Mouse (Mus musculus) ES-E14 (cell line): ENCODE results near the gene Atrn. TPM values are rescaled to one million over a fixed set of nuclear protein-coding genes. Genes with fewer than 3 reads are reported as not detected.

Experiments used
- DNase-seq: peaks from one replicate; pipeline ENCODE4 v3.0.0-alpha.2; 2013; ENCODE audit warnings: low read depth, low spot score
- H3K27ac ChIP-seq: 2 replicates; pipeline ENCODE4 v1.5.1; 2012; ENCODE audit warnings: low read depth, mild to moderate bottlenecking, low read length, moderate library complexity, mixed read lengths; ENCODE audit not compliant: poor library complexity, insufficient read depth, severe bottlenecking
- H3K36me3 ChIP-seq: 2 replicates; pipeline ENCODE4 v1.6.1; 2012; ENCODE audit warnings: mild to moderate bottlenecking, low read length, moderate library complexity, mixed read lengths; ENCODE audit not compliant: control insufficient read depth, poor library complexity, insufficient read depth, severe bottlenecking
- H3K4me1 ChIP-seq, 2 experiments: fragments of 150-350 bp in 1 of 2; sonication (generic) in 1 of 2; 2 replicates each; pipeline ENCODE4 v1.6.1; 2012; ENCODE audit warnings: low read length in 2 of 2, mild to moderate bottlenecking in 1 of 2, mixed read lengths in 1 of 2; ENCODE audit not compliant: control insufficient read depth in 2 of 2, insufficient read depth in 2 of 2, poor library complexity in 1 of 2
- H3K4me3 ChIP-seq, 2 experiments: fragments of 150-350 bp in 1 of 2; sonication (generic) in 1 of 2; 2 replicates each; pipeline ENCODE4 v1.5.1; 2012; ENCODE audit warnings: low read length in 2 of 2, low read depth in 1 of 2, mild to moderate bottlenecking in 1 of 2, mixed read lengths in 1 of 2; ENCODE audit not compliant: insufficient read depth in 1 of 2, poor library complexity in 1 of 2, severe bottlenecking in 1 of 2
- H3K9ac ChIP-seq: 2 replicates; pipeline ENCODE4 v1.6.1; 2012; ENCODE audit warnings: low read depth, mild to moderate bottlenecking, low read length, mixed read lengths; ENCODE audit not compliant: poor library complexity, insufficient read depth, severe bottlenecking
- H3K9me3 ChIP-seq: fragments of 150-350 bp; sonication (generic); 2 replicates; pipeline ENCODE4 v1.6.1; 2012; ENCODE audit warnings: low read depth, mild to moderate bottlenecking, low read length; ENCODE audit not compliant: control insufficient read depth, insufficient read depth
- CHD2 ChIP-seq: IDR thresholded peaks from 2 replicates; pipeline ENCODE4 v1.6.1; 2014; ENCODE audit warnings: mild to moderate bottlenecking, low read depth, low read length, inconsistent platforms
- HCFC1 ChIP-seq: IDR thresholded peaks from 2 replicates; pipeline ENCODE4 v1.6.1; 2012; ENCODE audit warnings: low read length, inconsistent platforms, borderline replicate concordance; ENCODE audit not compliant: insufficient read depth
- MAFK ChIP-seq: IDR thresholded peaks from 2 replicates; pipeline ENCODE4 v1.6.1; 2014; ENCODE audit warnings: mild to moderate bottlenecking, low read depth, low read length, inconsistent platforms; ENCODE audit not compliant: insufficient read depth
- ZC3H11A ChIP-seq: IDR thresholded peaks from 2 replicates; pipeline ENCODE4 v1.6.1; 2012; ENCODE audit warnings: low read depth, mild to moderate bottlenecking, inconsistent platforms, low read length, borderline replicate concordance
- ZNF384 ChIP-seq: IDR thresholded peaks from 2 replicates; pipeline ENCODE4 v1.6.1; 2012; ENCODE audit warnings: low read depth, low read length, inconsistent platforms
- in situ Hi-C, 2 experiments: fragments of 600-800 bp; cut with MboI; formaldehyde crosslinking; loops; one replicate each; pipeline ENCODE4 v1.15.1; 2025; ENCODE audit warnings: low sequenced_read_pairs in 2 of 2, inconsistent platforms in 1 of 2; ENCODE audit not compliant: unreplicated experiment in 2 of 2
- total RNA-seq: library from RNA; depleted of rRNA; stranded (reverse); fragments of 300-350 nt; gene quantifications from 2 replicates; pipeline ENCODE4 v1.2.3, GENCODE M21; 2012

Gene Atrn
- total RNA-seq, 1 experiment, result 17.0 TPM

DNA sequence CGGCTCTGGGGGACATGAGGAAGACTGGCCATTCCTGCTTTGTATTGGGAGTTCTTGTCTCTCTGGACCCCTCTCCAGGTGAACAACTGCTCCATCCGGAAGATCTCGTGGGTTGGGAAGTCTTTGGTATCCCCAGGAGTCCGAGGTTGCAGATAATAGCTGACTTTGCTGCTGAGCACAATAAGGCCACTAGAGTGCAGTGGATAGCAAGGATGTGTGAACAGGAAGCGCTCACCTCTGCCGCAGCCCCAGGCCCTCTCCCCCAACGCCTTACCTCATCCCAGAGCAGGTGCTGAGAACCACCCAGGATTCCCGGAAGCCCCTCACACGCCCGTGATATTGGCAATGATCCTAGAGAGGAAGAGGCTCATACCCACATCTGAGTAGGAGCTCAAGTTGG, 149.9 kb downstream of the Atrn start:
- TF ChIP-seq MAFK (peak; percentile 83), HCFC1 (no peak), ZNF384 (no peak), ZC3H11A (peak; percentile 65), CHD2 (no peak)
- in situ Hi-C loops, result loop anchor here in 1 of 2 experiments (10.0 kb wide), 1 partner anchor 359 kb away; no protein-coding TSS in a partner anchor
- no peaks in the 10 kb centered on the region for H3K9me3 ChIP-seq
- peak; percentile 53 for DNase-seq
- H3K4me1 ChIP-seq, result peaks cover 0 to 16% of the 10 kb centered on the region in 2 experiments; a peak in 1 of 4 replicates
- H3K36me3 ChIP-seq, result no peaks in the 10 kb centered on the region
- H3K9ac ChIP-seq, result peak overlapping the region; percentile 12; the same call in 1 of the 2 replicates
- H3K27ac ChIP-seq, result peak overlapping the region; percentile 16; the same call in 1 of the 2 replicates
- peak overlapping the region in 1 of 2 experiments; percentile 33; a peak in 2 of 4 replicates for H3K4me3 ChIP-seq

DNA sequence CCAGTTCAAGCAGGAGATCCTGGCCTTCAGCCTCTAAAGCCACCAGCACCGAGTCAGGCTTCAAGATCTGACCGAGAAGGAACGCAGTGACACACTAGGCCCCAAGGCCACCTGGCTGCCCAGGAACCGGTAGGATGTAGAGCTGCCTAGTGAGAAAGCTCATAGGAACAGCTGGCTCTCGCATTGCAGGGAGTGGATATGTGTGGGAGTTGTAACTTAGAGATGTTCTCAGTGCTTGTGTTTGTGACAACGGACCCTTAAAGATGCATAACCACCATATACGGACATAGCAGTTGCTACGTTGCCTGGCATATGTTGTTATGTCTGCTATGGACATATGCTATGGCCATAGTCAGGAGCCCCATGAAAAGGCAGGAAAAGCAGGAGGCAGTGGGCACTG, 152.4 kb downstream of the Atrn start:
- no peak overlapping the region for H3K9ac ChIP-seq
- no peak overlapping the region for H3K4me3 ChIP-seq
- in situ Hi-C loops, result loop anchor here in 1 of 2 experiments (10.0 kb wide), 1 partner anchor 356 kb away; no protein-coding TSS in a partner anchor
- H3K27ac ChIP-seq, result no peak overlapping the region
- no peaks in the 10 kb centered on the region for H3K9me3 ChIP-seq
- TF ChIP-seq ZC3H11A (no peak), HCFC1 (no peak), MAFK (no peak), ZNF384 (no peak), CHD2 (no peak)
- DNase-seq, result no peak
- H3K36me3 ChIP-seq, result no peaks in the 10 kb centered on the region
- H3K4me1 ChIP-seq, result peaks cover 0 to 17% of the 10 kb centered on the region in 2 experiments; a peak in 1 of 4 replicates

DNA sequence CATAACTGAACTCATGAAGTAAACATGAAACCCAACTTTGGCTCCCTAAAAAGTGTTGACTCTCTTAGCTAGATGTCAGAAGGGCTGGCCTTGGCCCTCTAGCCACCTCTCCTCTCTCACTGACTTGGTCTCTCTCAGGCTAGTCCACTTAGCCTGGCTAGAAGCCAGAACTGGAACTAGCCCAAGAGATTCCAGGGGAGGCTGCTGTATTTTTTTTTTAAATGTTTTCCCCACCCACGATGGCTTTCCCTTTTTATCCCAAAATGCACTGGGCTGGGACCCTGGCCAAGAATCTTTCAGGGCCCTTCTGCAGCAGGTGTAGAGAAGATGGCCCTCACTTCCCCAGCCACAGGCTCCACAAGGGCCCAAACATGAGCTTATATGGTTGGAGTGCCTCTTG, 153.1 kb downstream of the Atrn start:
- H3K27ac ChIP-seq, result no peak overlapping the region
- no peaks in the 10 kb centered on the region for H3K36me3 ChIP-seq
- in situ Hi-C loops, result loop anchor here in 1 of 2 experiments (10.0 kb wide), 1 partner anchor 355 kb away; no protein-coding TSS in a partner anchor
- no peaks in the 10 kb centered on the region for H3K9me3 ChIP-seq
- TF ChIP-seq CHD2 (no peak), HCFC1 (no peak), ZC3H11A (no peak), MAFK (no peak), ZNF384 (no peak)
- H3K4me3 ChIP-seq, result no peak overlapping the region
- H3K4me1 ChIP-seq, result peaks cover 0 to 16% of the 10 kb centered on the region in 2 experiments; a peak in 1 of 4 replicates
- no peak for DNase-seq
- H3K9ac ChIP-seq, result no peak overlapping the region

DNA sequence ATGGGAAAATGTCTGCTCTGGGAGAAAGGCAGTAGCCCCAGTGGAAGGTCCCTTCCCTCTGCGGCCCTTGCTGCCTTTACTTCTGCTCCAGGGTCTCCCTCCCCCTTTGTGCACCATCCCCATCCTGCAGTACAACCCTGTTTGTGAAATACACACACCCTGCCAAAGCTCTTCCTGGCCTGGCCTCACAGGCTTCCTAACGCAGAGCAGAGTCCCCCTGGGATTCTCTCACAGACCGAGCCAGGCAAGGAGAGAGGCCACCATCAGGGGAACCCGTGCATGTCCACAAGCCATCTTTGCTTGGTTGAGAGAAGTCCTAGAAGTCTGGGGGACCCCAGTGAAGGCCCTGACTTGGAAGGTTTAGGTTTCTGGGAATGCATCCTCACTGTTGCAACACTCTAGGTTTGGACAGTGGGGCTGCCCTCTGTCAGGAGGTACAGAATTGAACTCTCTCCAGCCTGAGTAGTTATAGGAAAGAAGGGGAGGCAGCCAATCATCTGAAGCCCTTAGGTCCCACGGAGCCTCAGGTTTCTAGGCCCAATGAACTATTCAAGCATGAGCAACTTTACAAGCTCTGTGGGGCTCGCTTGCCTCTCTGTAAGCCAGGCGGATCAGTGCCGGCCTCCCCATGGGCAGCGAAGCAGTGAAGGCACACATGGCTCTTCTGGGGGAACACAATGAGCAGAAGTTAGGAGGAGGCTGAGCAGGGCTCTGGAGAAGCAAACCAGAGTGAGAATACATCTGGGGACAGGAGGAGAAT, 153.7 kb downstream of the Atrn start:
- Histone ChIP-seq H3K4me1 (peaks cover 0 to 15% of the 10 kb centered on the region in 2 experiments; a peak in 1 of 4 replicates), H3K9me3 (no peaks in the 10 kb centered on the region), H3K36me3 (no peaks in the 10 kb centered on the region), H3K9ac (no peak overlapping the region), H3K27ac (no peak overlapping the region), H3K4me3 (no peak overlapping the region)
- no peak for DNase-seq
- TF ChIP-seq HCFC1, result no peak
- no peak for TF ChIP-seq CHD2
- TF ChIP-seq ZNF384, result no peak
- TF ChIP-seq ZC3H11A, result no peak
- no peak for TF ChIP-seq MAFK
- in situ Hi-C loops, result loop anchor here in 1 of 2 experiments (10.0 kb wide), 1 partner anchor 355 kb away; no protein-coding TSS in a partner anchor
